Mouse (Mus musculus) megakaryocyte, embryonic 14.5 days (primary cell): ENCODE results near the gene Tgfbr3. TPM values are rescaled to one million over a fixed set of nuclear protein-coding genes. Genes with fewer than 3 reads are reported as not detected.

ENCODE experiments used
- H3K27me3 ChIP-seq: replicated peaks from 2 replicates; pipeline ENCODE3; 2012; ENCODE audit warnings: inconsistent platforms
- H3K36me3 ChIP-seq: replicated peaks from 2 replicates; pipeline ENCODE3; 2012; ENCODE audit warnings: low read length, inconsistent platforms, mixed read lengths
- H3K4me1 ChIP-seq: 2 replicates; pipeline ENCODE4 v1.6.1; 2012; ENCODE audit warnings: inconsistent platforms
- H3K4me3 ChIP-seq: replicated peaks from 2 replicates; pipeline ENCODE3; 2012; ENCODE audit warnings: moderate library complexity, mild to moderate bottlenecking, inconsistent platforms
- H3K9me3 ChIP-seq: 2 replicates; pipeline ENCODE4 v1.6.1; 2012; ENCODE audit warnings: inconsistent platforms
- FLI1 ChIP-seq: IDR thresholded peaks from 2 replicates; pipeline ENCODE4 v1.6.1; 2012; ENCODE audit warnings: low read length, inconsistent platforms, mixed read lengths
- GATA1 ChIP-seq: IDR thresholded peaks from 3 replicates; pipeline ENCODE4 v1.6.1; 2012; ENCODE audit warnings: mixed read lengths, low read length, inconsistent platforms, borderline replicate concordance
- polyA plus RNA-seq: library from polyadenylated mRNA; stranded (reverse); fragments of >175 nt; gene quantifications from 2 replicates; pipeline ENCODE4 v1.2.3, GENCODE M21; 2012; ENCODE audit warnings: low replicate concordance; ENCODE audit not compliant: insufficient read depth

The Tgfbr3 gene
- polyA plus RNA-seq, 1 experiment: not detected

- no peaks in the 10 kb centered on the region for H3K9me3 ChIP-seq
- TF ChIP-seq GATA1 (no peak), FLI1 (no peak)
- peaks cover 30% of the 10 kb centered on the region for H3K4me1 ChIP-seq
- no peaks in the 10 kb centered on the region for H3K36me3 ChIP-seq
- peaks cover 3% of the 10 kb centered on the region for H3K27me3 ChIP-seq
- no peak overlapping the region for H3K4me3 ChIP-seq
These were observed 209.5 kb downstream of the Tgfbr3 start for GRCm38 (mm10) chr5:107079920-107080319.

- Histone ChIP-seq H3K4me1 (peaks cover 30% of the 10 kb centered on the region), H3K36me3 (no peaks in the 10 kb centered on the region)
These were observed 210.2 kb downstream of the Tgfbr3 start for GRCm38 (mm10) chr5:107079146-107079638.

GRCm38 (mm10) chr5:107078361-107078760, 211.1 kb downstream of the Tgfbr3 start:
- Histone ChIP-seq H3K4me3 (no peak overlapping the region), H3K4me1 (peaks cover 30% of the 10 kb centered on the region), H3K27me3 (peaks cover 3% of the 10 kb centered on the region), H3K9me3 (no peaks in the 10 kb centered on the region), H3K36me3 (no peaks in the 10 kb centered on the region)
- TF ChIP-seq GATA1 (no peak), FLI1 (no peak)

More at GRCm38 (mm10) chr5:107079146-107079638, 210.2 kb downstream of the Tgfbr3 start:
- Histone ChIP-seq H3K9me3 (no peaks in the 10 kb centered on the region), H3K27me3 (peaks cover 3% of the 10 kb centered on the region), H3K4me3 (no peak overlapping the region)
- no peak for TF ChIP-seq GATA1
- TF ChIP-seq FLI1: no peak

- Histone ChIP-seq H3K9me3 (no peaks in the 10 kb centered on the region), H3K36me3 (no peaks in the 10 kb centered on the region), H3K27me3 (peaks cover 3% of the 10 kb centered on the region), H3K4me3 (no peak overlapping the region), H3K4me1 (peaks cover 30% of the 10 kb centered on the region)
- TF ChIP-seq FLI1 (no peak), GATA1 (no peak)
These were observed 211.5 kb downstream of the Tgfbr3 start for GRCm38 (mm10) chr5:107077900-107078299.

- Histone ChIP-seq H3K9me3 (no peaks in the 10 kb centered on the region), H3K27me3 (peaks cover under 1% of the 10 kb centered on the region), H3K36me3 (no peaks in the 10 kb centered on the region), H3K4me1 (peaks cover 19% of the 10 kb centered on the region), H3K4me3 (peak overlapping the region; percentile 50)
- TF ChIP-seq FLI1 (no peak), GATA1 (no peak)
These were observed 214.3 kb downstream of the Tgfbr3 start for GRCm38 (mm10) chr5:107074980-107075583.

GRCm38 (mm10) chr5:107074350-107074749, 215.1 kb downstream of the Tgfbr3 start:
- peaks cover 12% of the 10 kb centered on the region for H3K4me1 ChIP-seq
- no peaks in the 10 kb centered on the region for H3K9me3 ChIP-seq
- H3K36me3 ChIP-seq: no peaks in the 10 kb centered on the region
- H3K4me3 ChIP-seq: no peak overlapping the region
- peaks cover 3% of the 10 kb centered on the region for H3K27me3 ChIP-seq
- TF ChIP-seq FLI1: no peak
- TF ChIP-seq GATA1: no peak

GRCm38 (mm10) chr5:107073536-107073935, 215.9 kb downstream of the Tgfbr3 start:
- no peaks in the 10 kb centered on the region for H3K36me3 ChIP-seq
- TF ChIP-seq FLI1: no peak
- no peak for TF ChIP-seq GATA1
- H3K9me3 ChIP-seq: no peaks in the 10 kb centered on the region
- no peak overlapping the region for H3K4me3 ChIP-seq
- H3K4me1 ChIP-seq: peaks cover 8% of the 10 kb centered on the region
- H3K27me3 ChIP-seq: peaks cover 3% of the 10 kb centered on the region

- no peaks in the 10 kb centered on the region for H3K36me3 ChIP-seq
- H3K4me1 ChIP-seq: no peaks in the 10 kb centered on the region
- TF ChIP-seq FLI1 (no peak), GATA1 (no peak)
- peaks cover 16% of the 10 kb centered on the region for H3K27me3 ChIP-seq
- H3K9me3 ChIP-seq: 0 out of 2 replicates have a peak, but pooled peaks cover 5% of the 10 kb centered on the region
- no peak overlapping the region for H3K4me3 ChIP-seq
These were observed 221.3 kb downstream of the Tgfbr3 start for GRCm38 (mm10) chr5:107068146-107068545.

GRCm38 (mm10) chr5:107067531-107067930, 221.9 kb downstream of the Tgfbr3 start:
- Histone ChIP-seq H3K27me3 (peaks cover 16% of the 10 kb centered on the region), H3K9me3 (0 out of 2 replicates have a peak, but pooled peaks cover 5% of the 10 kb centered on the region), H3K4me3 (no peak overlapping the region), H3K4me1 (0 out of 2 replicates have a peak, but pooled peaks cover under 1% of the 10 kb centered on the region), H3K36me3 (no peaks in the 10 kb centered on the region)
- TF ChIP-seq FLI1 (no peak), GATA1 (no peak)

- H3K36me3 ChIP-seq: no peaks in the 10 kb centered on the region
- TF ChIP-seq GATA1: no peak
- TF ChIP-seq FLI1: no peak
These were observed 224.5 kb downstream of the Tgfbr3 start for GRCm38 (mm10) chr5:107064922-107065321.

More at GRCm38 (mm10) chr5:107064922-107065321, 224.5 kb downstream of the Tgfbr3 start:
- Histone ChIP-seq H3K9me3 (peaks cover 12% of the 10 kb centered on the region), H3K4me3 (no peak overlapping the region), H3K4me1 (peaks cover 6% of the 10 kb centered on the region; the same call in 1 of the 2 replicates), H3K27me3 (peaks cover 16% of the 10 kb centered on the region)
